Mouse (Mus musculus) hindbrain, embryonic 13.5 days (tissue): ENCODE measurements around the gene Olfr61. TPM values are rescaled to one million over a fixed set of nuclear protein-coding genes. Genes with fewer than 3 reads are reported as not detected.
A peak's percentile ranks its signal among the peaks of the same experiment; 100 is the strongest.
"Not testable (repeated sequence)": the region's sequence is repeated elsewhere in the genome, so short reads cannot be mapped to it uniquely, and the experiment has no call there.

ENCODE experiments used
- ATAC-seq: fragments of 200-750 bp; cut with Nextera tagmentation; 2 replicates; pipeline ENCODE4 v1.8.0; 2017; ENCODE audit warnings: moderate TSS enrichment; ENCODE audit not compliant: low FRiP score
- H3K27ac ChIP-seq: fragments of 300-500 bp; sonication (generic); 2 replicates; pipeline ENCODE4 v1.5.1; 2015; ENCODE audit warnings: inconsistent platforms, mild to moderate bottlenecking, moderate library complexity
- H3K27me3 ChIP-seq: fragments of 300-500 bp; sonication (generic); 2 replicates; pipeline ENCODE4 v1.6.1; 2015; ENCODE audit warnings: mild to moderate bottlenecking, inconsistent platforms
- H3K36me3 ChIP-seq: fragments of 300-500 bp; sonication (generic); 2 replicates; pipeline ENCODE4 v1.6.1; 2015; ENCODE audit warnings: mild to moderate bottlenecking, inconsistent platforms
- H3K4me1 ChIP-seq: fragments of 300-500 bp; sonication (generic); replicated peaks from 2 replicates; pipeline ENCODE4 v1.6.1; 2015; ENCODE audit warnings: inconsistent platforms
- H3K4me2 ChIP-seq: fragments of 300-500 bp; sonication (generic); 2 replicates; pipeline ENCODE4 v1.6.1; 2015; ENCODE audit warnings: inconsistent platforms, mild to moderate bottlenecking, moderate library complexity
- H3K4me3 ChIP-seq: fragments of 300-500 bp; sonication (generic); 2 replicates; pipeline ENCODE4 v1.5.1; 2015; ENCODE audit warnings: mild to moderate bottlenecking, inconsistent platforms
- H3K9ac ChIP-seq: fragments of 300-500 bp; sonication (generic); 2 replicates; pipeline ENCODE4 v1.6.1; 2015; ENCODE audit warnings: mild to moderate bottlenecking, inconsistent platforms
- H3K9me3 ChIP-seq: fragments of 300-500 bp; sonication (generic); 2 replicates; pipeline ENCODE4 v1.6.1; 2016; ENCODE audit warnings: inconsistent platforms
- WGBS: fragments of 180-500 bp; shearing (Covaris S2); methylation state at CpG from one replicate; pipeline ENCODE4 v1.1.7; 2015; 5-methylcytosine and 5-hydroxymethylcytosine counted together
- polyA plus RNA-seq: library from polyadenylated mRNA; unstranded; fragments of >200 nt; fragmentation: Nextera tagmentation; extraction: Ambion mirVana; gene quantifications from 2 replicates; pipeline ENCODE4 v1.2.1, GENCODE M21; 2015

The Olfr61 gene
- not detected in 2 replicates for polyA plus RNA-seq

GRCm38 (mm10) chr7:140628670-140629069 lies at the start of gene Olfr61:
Olfr61 (plus strand) TSS chr7:140628970.
- not testable (repeated sequence) for H3K36me3 ChIP-seq, H3K4me3 ChIP-seq, H3K4me2 ChIP-seq, ATAC-seq, H3K27me3 ChIP-seq, H3K9ac ChIP-seq, H3K4me1 ChIP-seq, H3K27ac ChIP-seq, H3K9me3 ChIP-seq
- 89% methylated on average over 3 of the region's 3 CpGs for WGBS

DNA sequence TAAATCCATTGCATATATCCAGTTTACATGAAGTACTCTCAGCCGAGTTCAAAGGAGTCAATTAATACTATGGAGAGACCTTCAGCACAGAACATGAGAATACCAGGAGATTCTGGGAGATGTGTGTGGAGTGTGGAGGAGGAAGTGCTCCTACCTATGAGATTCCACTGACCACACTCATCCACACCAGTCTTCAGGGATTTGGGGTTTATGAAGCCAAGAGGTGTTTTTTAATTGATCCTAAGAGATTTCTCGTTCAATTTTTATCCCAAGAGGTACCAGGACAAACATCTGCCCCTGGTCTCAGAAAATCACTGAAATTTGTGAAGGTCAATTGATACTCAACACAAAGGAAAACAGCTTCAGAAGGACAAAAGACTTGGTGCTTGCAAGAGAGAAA lies 27.8 kb upstream of the Olfr61 start, which contains the start of gene Olfr46:
Gene Olfr46, plus strand, starts transcription at position 301 of the 400 bp plus-strand sequence.
- ATAC-seq, H3K4me3 ChIP-seq, H3K36me3 ChIP-seq, H3K27ac ChIP-seq, H3K9me3 ChIP-seq, H3K27me3 ChIP-seq, H3K9ac ChIP-seq, H3K4me1 ChIP-seq, H3K4me2 ChIP-seq: not testable (repeated sequence)
- WGBS, result 89% methylated on average over 2 of the region's 2 CpGs

DNA sequence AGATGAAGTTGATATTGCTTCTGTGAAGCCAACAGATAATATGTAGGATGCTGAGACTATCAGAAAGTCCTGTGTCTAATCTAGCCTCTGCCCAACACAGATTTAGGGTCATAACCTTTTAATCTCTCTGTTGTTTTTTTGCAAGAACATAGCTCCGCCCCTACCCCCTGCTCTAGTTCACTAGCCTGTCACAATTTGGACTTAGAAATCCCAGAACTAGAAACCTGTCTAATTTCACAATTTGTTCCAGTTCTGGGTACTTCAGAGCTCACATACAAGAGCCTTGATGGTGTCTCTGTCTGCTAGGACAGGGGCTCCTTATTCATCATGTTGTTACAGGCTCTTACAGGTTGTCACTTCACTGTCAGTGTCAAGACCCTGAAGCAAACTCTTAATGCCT lies 1.8 kb downstream of the Olfr61 start:
- Histone ChIP-seq H3K4me3 (no peak overlapping the region), H3K4me2 (no peak overlapping the region), H3K36me3 (no peaks in the 10 kb centered on the region), H3K27me3 (no peaks in the 10 kb centered on the region), H3K9me3 (no peaks in the 10 kb centered on the region), H3K4me1 (no peaks in the 10 kb centered on the region), H3K27ac (no peak overlapping the region), H3K9ac (no peak overlapping the region)
- ATAC-seq, result no peak
- WGBS, result 88% methylated on average over 1 of the region's 1 CpGs

- Histone ChIP-seq H3K9me3 (peaks cover 4% of the 10 kb centered on the region; the same call in 1 of the 2 replicates), H3K27ac (no peak within 1 kb of the TSS), H3K9ac (no peak within 1 kb of the TSS), H3K4me2 (no peak within 1 kb of the TSS), H3K36me3 (no peaks in the 10 kb centered on the region), H3K4me1 (no peaks in the 10 kb centered on the region), H3K4me3 (no peak within 1 kb of the TSS), H3K27me3 (no peaks in the 10 kb centered on the region)
- no peak for ATAC-seq
- 96% methylated on average over 1 of the region's 1 CpGs for WGBS
Measured at GRCm38 (mm10) chr7:140646152-140646551, 17.4 kb downstream of the Olfr61 start, which contains the start of gene Olfr53. Olfr53 (plus strand) TSS chr7:140646452.

DNA sequence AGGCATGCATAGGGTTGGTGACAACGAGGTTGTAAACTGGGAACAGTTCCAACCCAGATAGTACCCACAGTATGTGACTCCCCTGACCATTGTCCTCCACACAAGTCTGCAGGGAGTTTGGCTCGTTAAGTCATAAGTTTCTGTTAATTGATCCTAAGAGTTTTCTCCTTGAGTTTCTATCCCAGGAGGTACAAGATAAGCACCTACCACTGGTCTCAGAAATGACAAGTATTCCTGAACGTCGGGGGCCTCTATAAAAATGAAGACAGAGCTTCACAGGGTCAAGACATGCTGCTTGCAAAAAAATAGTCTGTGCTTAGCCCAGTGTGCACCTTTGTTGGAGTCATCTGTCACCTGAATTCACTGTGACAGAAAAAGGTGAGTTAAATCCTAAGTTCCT lies 30.9 kb downstream of the Olfr61 start, which contains the start of gene Olfr539:
Gene Olfr539, plus strand, starts transcription at position 301 of the 400 bp plus-strand sequence.
- no peaks in the 10 kb centered on the region for H3K4me1 ChIP-seq
- H3K9ac ChIP-seq, result no peak within 1 kb of the TSS
- H3K4me2 ChIP-seq, result no peak within 1 kb of the TSS
- no peaks in the 10 kb centered on the region for H3K9me3 ChIP-seq
- no peak within 1 kb of the TSS for H3K27ac ChIP-seq
- 85% methylated on average over 4 of the region's 4 CpGs for WGBS
- ATAC-seq, result no peak
- no peak within 1 kb of the TSS for H3K4me3 ChIP-seq
- H3K27me3 ChIP-seq, result no peaks in the 10 kb centered on the region
- H3K36me3 ChIP-seq, result no peaks in the 10 kb centered on the region

DNA sequence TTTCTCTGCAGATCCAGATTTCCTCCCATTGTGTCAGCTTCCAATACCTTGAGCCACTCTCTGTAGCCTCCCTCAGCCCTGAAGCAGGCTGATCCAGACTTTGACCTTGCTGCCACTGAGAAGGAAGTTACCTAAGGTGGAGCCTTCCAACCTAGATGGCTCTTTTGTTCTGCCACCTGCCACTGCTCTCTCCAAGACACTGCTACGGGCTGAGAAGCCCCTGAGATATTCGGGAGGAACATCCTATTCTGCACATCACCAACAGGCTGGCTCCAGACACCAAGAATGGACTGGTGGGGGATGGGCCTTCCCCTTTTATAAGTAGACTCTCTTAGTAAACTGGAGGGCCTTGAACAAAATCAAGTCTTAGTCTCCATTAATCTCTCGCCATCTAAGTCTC lies 41.9 kb downstream of the Olfr61 start:
- not testable (repeated sequence) for H3K9ac ChIP-seq, H3K36me3 ChIP-seq, ATAC-seq, H3K27ac ChIP-seq, H3K27me3 ChIP-seq, H3K4me3 ChIP-seq, H3K4me2 ChIP-seq, H3K4me1 ChIP-seq
- peaks cover 13% of the 10 kb centered on the region; the same call in 1 of the 2 replicates for H3K9me3 ChIP-seq
- WGBS, result 86% methylated on average over 3 of the region's 3 CpGs

- H3K9me3 ChIP-seq, result peaks cover 18% of the 10 kb centered on the region; the same call in 1 of the 2 replicates
- H3K9ac ChIP-seq, result no peak overlapping the region; the same call in 1 of the 2 replicates
- no peak overlapping the region for H3K27ac ChIP-seq
- H3K4me2 ChIP-seq, result peak overlapping the region; percentile 34
- peak overlapping the region; percentile 8; the same call in 1 of the 2 replicates for H3K4me3 ChIP-seq
- H3K4me1 ChIP-seq, result peaks cover 3% of the 10 kb centered on the region
- H3K36me3 ChIP-seq, result no peaks in the 10 kb centered on the region
- no peak for ATAC-seq
- WGBS, result 2% methylated on average over 4 of the region's 6 CpGs
- no peaks in the 10 kb centered on the region for H3K27me3 ChIP-seq
Measured at GRCm38 (mm10) chr7:140675863-140676262, 47.1 kb downstream of the Olfr61 start.

GRCm38 (mm10) chr7:140679591-140679990 lies 50.8 kb downstream of the Olfr61 start:
- H3K9me3 ChIP-seq, H3K4me2 ChIP-seq, H3K9ac ChIP-seq, H3K27me3 ChIP-seq, ATAC-seq, H3K4me3 ChIP-seq, H3K36me3 ChIP-seq, H3K4me1 ChIP-seq, H3K27ac ChIP-seq: not testable (repeated sequence)
- WGBS, result 68% methylated on average over 4 of the region's 4 CpGs

- 91% methylated on average over 1 of the region's 1 CpGs for WGBS
Measured at GRCm38 (mm10) chr7:140681651-140682050, 52.9 kb downstream of the Olfr61 start, which contains the start of gene Olfr45. Olfr45 (plus strand) TSS chr7:140681951.

More at GRCm38 (mm10) chr7:140681651-140682050, 52.9 kb downstream of the Olfr61 start, which contains the start of gene Olfr45:
- Histone ChIP-seq H3K4me2 (no peak within 1 kb of the TSS), H3K27ac (no peak within 1 kb of the TSS), H3K4me1 (no peaks in the 10 kb centered on the region), H3K4me3 (no peak within 1 kb of the TSS), H3K9me3 (peaks cover 5% of the 10 kb centered on the region; the same call in 1 of the 2 replicates), H3K27me3 (no peaks in the 10 kb centered on the region), H3K9ac (no peak within 1 kb of the TSS), H3K36me3 (no peaks in the 10 kb centered on the region)
- ATAC-seq, result no peak

Other genes with a start within 250 kb of the Olfr61 start
- not detected in 2 replicates for gene Olfr531, start 226.1 kb upstream of the Olfr61 start, polyA plus RNA-seq
- gene Olfr532, start 207.3 kb upstream of the Olfr61 start, polyA plus RNA-seq, result not detected in 2 replicates
- not detected in 2 replicates for gene Olfr533, start 165.6 kb upstream of the Olfr61 start, polyA plus RNA-seq
- not detected in 2 replicates for gene Olfr535, start 144.8 kb upstream of the Olfr61 start, polyA plus RNA-seq
- not detected in 2 replicates for gene Olfr536, start 121.6 kb upstream of the Olfr61 start, polyA plus RNA-seq
- not detected in 2 replicates for gene Olfr538, start 61.1 kb upstream of the Olfr61 start, polyA plus RNA-seq
- gene Olfr46, start 27.7 kb upstream of the Olfr61 start, polyA plus RNA-seq, result not detected in 2 replicates
- gene Olfr53, start 17.5 kb downstream of the Olfr61 start, polyA plus RNA-seq, result not detected in 2 replicates
- not detected in 2 replicates for gene Olfr539, start 31.0 kb downstream of the Olfr61 start, polyA plus RNA-seq
- gene Olfr45, start 53.0 kb downstream of the Olfr61 start, polyA plus RNA-seq, result not detected in 2 replicates
- gene Olfr541, start 68.3 kb downstream of the Olfr61 start, polyA plus RNA-seq, result not detected in 2 replicates
- not detected in 2 replicates for gene Cyp2e1, start 134.8 kb downstream of the Olfr61 start, polyA plus RNA-seq
- 0.26 and 0.57 TPM in 2 replicates for gene Syce1, start 158.9 kb downstream of the Olfr61 start, polyA plus RNA-seq
- 24.1 and 26.6 TPM in 2 replicates for gene Zfp941, start 193.2 kb downstream of the Olfr61 start, polyA plus RNA-seq
- gene Urah, start 206.0 kb downstream of the Olfr61 start, polyA plus RNA-seq, result not detected in 2 replicates
- gene Scgb1c1, start 216.6 kb downstream of the Olfr61 start, polyA plus RNA-seq, result not detected in 2 replicates
- gene Odf3, start 218.8 kb downstream of the Olfr61 start, polyA plus RNA-seq, result not detected in 2 replicates
- 0.84 TPM in 1 of 2 replicates, not detected in the other for gene Gm45785, start 227.4 kb downstream of the Olfr61 start, polyA plus RNA-seq
- gene Ric8a, start 228.0 kb downstream of the Olfr61 start, polyA plus RNA-seq, result 96.7 and 98.5 TPM in 2 replicates
- 43.3 and 44.0 TPM in 2 replicates for gene Bet1l, start 228.6 kb downstream of the Olfr61 start, polyA plus RNA-seq